Mouse (Mus musculus) C2C12 (cell line): ENCODE data around the gene Pcdh15. TPM values are rescaled to one million over a fixed set of nuclear protein-coding genes. Genes with fewer than 3 reads are reported as not detected.

ENCODE experiments used
- H3K27me3 ChIP-seq: one replicate; pipeline ENCODE4 v1.6.1; 2011; ENCODE audit not compliant: control insufficient read depth, insufficient read depth, insufficient read length
- H3K36me3 ChIP-seq: one replicate; pipeline ENCODE4 v1.6.1; 2011; ENCODE audit not compliant: control insufficient read depth, insufficient read depth
- H3K4me3 ChIP-seq: one replicate; pipeline ENCODE4 v1.5.1; 2011; ENCODE audit warnings: mild to moderate bottlenecking, control low read depth; ENCODE audit not compliant: poor library complexity, insufficient read depth, severe bottlenecking
- H3K79me2 ChIP-seq: one replicate; pipeline ENCODE4 v1.6.1; 2011; ENCODE audit not compliant: control insufficient read depth, insufficient read depth
- H3K79me3 ChIP-seq: one replicate; pipeline ENCODE4 v1.6.1; 2011; ENCODE audit warnings: low read depth, control low read depth
- H3ac ChIP-seq: one replicate; pipeline ENCODE3; 2011; ENCODE audit warnings: low read depth; ENCODE audit not compliant: control insufficient read depth, insufficient read length
- CEBPB ChIP-seq: IDR thresholded peaks from one replicate; pipeline ENCODE4 v1.6.1; 2011; ENCODE audit warnings: low read depth, mild to moderate bottlenecking, control low read depth, moderate library complexity
- CTCF ChIP-seq: IDR thresholded peaks from one replicate; pipeline ENCODE4 v1.5.1; 2011; ENCODE audit not compliant: control insufficient read depth, insufficient read depth, insufficient read length
- FOSL1 ChIP-seq: IDR thresholded peaks from one replicate; pipeline ENCODE4 v1.8.0; 2011; ENCODE audit warnings: mild to moderate bottlenecking, low read length; ENCODE audit not compliant: poor library complexity, insufficient read depth, severe bottlenecking
- MAX ChIP-seq: IDR thresholded peaks from one replicate; pipeline ENCODE4 v1.6.1; 2011; ENCODE audit warnings: mild to moderate bottlenecking, control low read depth
- MYOD1 ChIP-seq: IDR thresholded peaks from one replicate; pipeline ENCODE4 v1.6.1; 2011; ENCODE audit warnings: low read depth; ENCODE audit not compliant: control insufficient read depth, insufficient read length
- MYOG ChIP-seq: IDR thresholded peaks from one replicate; pipeline ENCODE4 v1.6.1; 2011; ENCODE audit not compliant: control insufficient read depth, insufficient read length; ENCODE audit errors: extremely low read depth
- USF1 ChIP-seq: IDR thresholded peaks from one replicate; pipeline ENCODE4 v1.6.1; 2011; ENCODE audit warnings: low read depth, mild to moderate bottlenecking, control low read depth, moderate library complexity
- polyA plus RNA-seq: library from polyadenylated mRNA; unstranded; fragments of >200 nt; fragmentation: generic; extraction: Trizol; gene quantifications from one replicate; pipeline ENCODE4 v1.2.1, GENCODE M21; 2012; ENCODE audit warnings: missing spikeins

Pcdh15 gene
- polyA plus RNA-seq, 1 experiment, result 0.54 TPM

- TF ChIP-seq CEBPB (no peak), MAX (no peak), FOSL1 (no peak), MYOG (no peak), MYOD1 (no peak), CTCF (no peak), USF1 (no peak)
- Histone ChIP-seq H3K79me2 (no peaks in the 10 kb centered on the region), H3K36me3 (no peaks in the 10 kb centered on the region), H3K4me3 (no peak overlapping the region), H3K27me3 (no peaks in the 10 kb centered on the region), H3K79me3 (no peaks in the 10 kb centered on the region), H3ac (no peak overlapping the region)
Observed at GRCm38 (mm10) chr10:73753876-73754275, 654.7 kb downstream of the Pcdh15 start.

- H3K4me3 ChIP-seq, result no peak overlapping the region
- no peak overlapping the region for H3ac ChIP-seq
- no peaks in the 10 kb centered on the region for H3K79me3 ChIP-seq
- no peak for TF ChIP-seq FOSL1
- TF ChIP-seq MYOD1, result no peak
- TF ChIP-seq CTCF, result no peak
- no peak for TF ChIP-seq MAX
- TF ChIP-seq CEBPB, result no peak
- no peak for TF ChIP-seq MYOG
- TF ChIP-seq USF1, result no peak
- H3K27me3 ChIP-seq, result no peaks in the 10 kb centered on the region
- H3K36me3 ChIP-seq, result no peaks in the 10 kb centered on the region
- no peaks in the 10 kb centered on the region for H3K79me2 ChIP-seq
Observed at GRCm38 (mm10) chr10:73782945-73783344, 683.8 kb downstream of the Pcdh15 start.

GRCm38 (mm10) chr10:73788163-73788562 lies 689.0 kb downstream of the Pcdh15 start:
- Histone ChIP-seq H3ac (no peak overlapping the region), H3K79me2 (no peaks in the 10 kb centered on the region), H3K79me3 (no peaks in the 10 kb centered on the region), H3K36me3 (no peaks in the 10 kb centered on the region), H3K4me3 (no peak overlapping the region), H3K27me3 (no peaks in the 10 kb centered on the region)
- no peak for TF ChIP-seq MYOG
- no peak for TF ChIP-seq MYOD1
- TF ChIP-seq USF1, result no peak
- TF ChIP-seq CEBPB, result no peak
- no peak for TF ChIP-seq CTCF
- no peak for TF ChIP-seq FOSL1
- no peak for TF ChIP-seq MAX

- H3K36me3 ChIP-seq, result no peaks in the 10 kb centered on the region
- no peaks in the 10 kb centered on the region for H3K79me2 ChIP-seq
- no peak overlapping the region for H3ac ChIP-seq
- no peaks in the 10 kb centered on the region for H3K79me3 ChIP-seq
- TF ChIP-seq MYOG (no peak), CEBPB (no peak), MYOD1 (no peak), USF1 (no peak), CTCF (no peak)
- no peaks in the 10 kb centered on the region for H3K27me3 ChIP-seq
- H3K4me3 ChIP-seq, result no peak overlapping the region
Observed at GRCm38 (mm10) chr10:73805069-73805468, 705.9 kb downstream of the Pcdh15 start.

GRCm38 (mm10) chr10:73812311-73812710 lies 713.2 kb downstream of the Pcdh15 start:
- Histone ChIP-seq H3K4me3 (no peak overlapping the region), H3K27me3 (no peaks in the 10 kb centered on the region), H3ac (no peak overlapping the region), H3K36me3 (no peaks in the 10 kb centered on the region), H3K79me3 (no peaks in the 10 kb centered on the region), H3K79me2 (no peaks in the 10 kb centered on the region)
- TF ChIP-seq MYOD1, result no peak
- TF ChIP-seq MYOG, result no peak
- TF ChIP-seq USF1, result no peak
- TF ChIP-seq CEBPB, result no peak
- no peak for TF ChIP-seq MAX
- TF ChIP-seq FOSL1, result no peak
- TF ChIP-seq CTCF, result no peak

GRCm38 (mm10) chr10:73821657-73822583 lies 722.8 kb downstream of the Pcdh15 start:
- no peak overlapping the region for H3K4me3 ChIP-seq
- no peaks in the 10 kb centered on the region for H3K79me3 ChIP-seq
- TF ChIP-seq USF1 (no peak), FOSL1 (no peak), CEBPB (no peak), MYOG (no peak), CTCF (no peak), MYOD1 (no peak), MAX (no peak)
- H3K36me3 ChIP-seq, result no peaks in the 10 kb centered on the region
- no peaks in the 10 kb centered on the region for H3K27me3 ChIP-seq
- no peak overlapping the region for H3ac ChIP-seq
- no peaks in the 10 kb centered on the region for H3K79me2 ChIP-seq
